Mouse (Mus musculus) MEL (cell line): ENCODE data around the gene Vangl1. TPM values are rescaled to one million over a fixed set of nuclear protein-coding genes. Genes with fewer than 3 reads are reported as not detected.

ENCODE experiments used
- DNase-seq: peaks from one replicate; pipeline ENCODE4 v3.0.0; 2011; ENCODE audit warnings: low read depth, low spot score
- H3K27ac ChIP-seq: 2 replicates; pipeline ENCODE4 v1.5.1; 2012; ENCODE audit warnings: low read depth, mild to moderate bottlenecking, control low read depth, low read length, moderate library complexity; ENCODE audit not compliant: control insufficient read depth
- H3K27me3 ChIP-seq, 2 experiments: fragments of 150-350 bp in 1 of 2; sonication (generic) in 1 of 2; 2 replicates each; pipeline ENCODE4 v1.6.1; 2012; ENCODE audit warnings: low read length in 2 of 2, mild to moderate bottlenecking in 2 of 2, improper control_type of control experiment in 1 of 2, moderate library complexity in 1 of 2; ENCODE audit not compliant: insufficient read depth in 2 of 2, control insufficient read depth in 1 of 2
- H3K36me3 ChIP-seq, 2 experiments: 2 replicates each; pipeline ENCODE4 v1.6.1; 2012 to 2014; ENCODE audit warnings: low read length in 2 of 2, improper control_type of control experiment in 1 of 2, inconsistent platforms in 1 of 2, mild to moderate bottlenecking in 1 of 2; ENCODE audit not compliant: insufficient read depth in 2 of 2, control insufficient read depth in 1 of 2
- H3K4me1 ChIP-seq, 2 experiments: fragments of 150-350 bp in 1 of 2; sonication (generic) in 1 of 2; 2 replicates each; pipeline ENCODE4 v1.6.1; 2012; ENCODE audit warnings: low read length in 2 of 2, improper control_type of control experiment in 1 of 2, mild to moderate bottlenecking in 1 of 2; ENCODE audit not compliant: insufficient read depth in 2 of 2, control insufficient read depth in 1 of 2
- H3K4me3 ChIP-seq, 2 experiments: fragments of 150-350 bp in 1 of 2; sonication (generic) in 1 of 2; 2 replicates each; pipeline ENCODE4 v1.5.1; 2012; ENCODE audit warnings: low read depth in 2 of 2, low read length in 2 of 2, mild to moderate bottlenecking in 2 of 2, moderate library complexity in 2 of 2, control low read depth in 1 of 2, improper control_type of control experiment in 1 of 2; ENCODE audit not compliant: control insufficient read depth in 1 of 2, insufficient read depth in 1 of 2
- H3K79me2 ChIP-seq: 2 replicates; pipeline ENCODE4 v1.6.1; 2012; ENCODE audit warnings: mild to moderate bottlenecking, low read length, moderate library complexity; ENCODE audit not compliant: control insufficient read depth, poor library complexity, insufficient read depth
- H3K9ac ChIP-seq: 2 replicates; pipeline ENCODE4 v1.6.1; 2012; ENCODE audit warnings: low read depth, mild to moderate bottlenecking, control low read depth, low read length, moderate library complexity; ENCODE audit not compliant: control insufficient read depth, poor library complexity, severe bottlenecking
- H3K9me3 ChIP-seq: fragments of 150-350 bp; sonication (generic); replicated peaks from 2 replicates; pipeline ENCODE4 v1.6.1; 2012; ENCODE audit warnings: mild to moderate bottlenecking, low read length, improper control_type of control experiment, moderate library complexity; ENCODE audit not compliant: insufficient read depth
- BHLHE40 ChIP-seq: IDR thresholded peaks from 2 replicates; pipeline ENCODE4 v1.6.1; 2012; ENCODE audit warnings: low read depth, mild to moderate bottlenecking, inconsistent platforms, low read length, improper control_type of control experiment, borderline replicate concordance
- CTCF ChIP-seq, 3 experiments: IDR thresholded peaks in 2 of 3; conservative IDR thresholded peaks in 1 of 3; 2 replicates each; pipeline ENCODE4 v1.5.1; 2011 to 2012; ENCODE audit warnings: low read length in 3 of 3, low read depth in 2 of 3, mild to moderate bottlenecking in 2 of 3, improper control_type of control experiment in 1 of 3, inconsistent platforms in 1 of 3, mixed read lengths in 1 of 3, moderate library complexity in 1 of 3; ENCODE audit not compliant: control insufficient read depth in 1 of 3, insufficient read depth in 1 of 3, poor library complexity in 1 of 3, severe bottlenecking in 1 of 3
- E2F4 ChIP-seq: IDR thresholded peaks from 2 replicates; pipeline ENCODE4 v1.6.1; 2011; ENCODE audit warnings: low read depth, low read length, improper control_type of control experiment, borderline replicate concordance
- ELF1 ChIP-seq: IDR thresholded peaks from 2 replicates; pipeline ENCODE4 v1.6.1; 2014; ENCODE audit warnings: low read depth, mild to moderate bottlenecking, inconsistent platforms, low read length, improper control_type of control experiment, moderate library complexity
- GATA1 ChIP-seq: IDR thresholded peaks from 2 replicates; pipeline ENCODE4 v1.6.1; 2011; ENCODE audit warnings: low read depth, low read length, improper control_type of control experiment
- KAT2A ChIP-seq: conservative IDR thresholded peaks from 2 replicates; pipeline ENCODE4 v1.6.1; 2012; ENCODE audit warnings: low read depth, low read length, improper control_type of control experiment, inconsistent platforms
- MAX ChIP-seq: IDR thresholded peaks from 2 replicates; pipeline ENCODE4 v1.6.1; 2011; ENCODE audit warnings: low read length, improper control_type of control experiment
- MAZ ChIP-seq: IDR thresholded peaks from 2 replicates; pipeline ENCODE4 v1.6.1; 2012; ENCODE audit warnings: low read depth, mild to moderate bottlenecking, inconsistent platforms, low read length, improper control_type of control experiment
- MEF2A ChIP-seq: IDR thresholded peaks from 2 replicates; pipeline ENCODE4 v1.6.1; 2014; ENCODE audit warnings: low read depth, mild to moderate bottlenecking, inconsistent platforms, low read length, improper control_type of control experiment; ENCODE audit not compliant: poor library complexity, insufficient replicate concordance, severe bottlenecking; ENCODE audit errors: extremely low read depth
- MXI1 ChIP-seq: IDR thresholded peaks from 2 replicates; pipeline ENCODE4 v1.6.1; 2011; ENCODE audit warnings: mild to moderate bottlenecking, low read depth, low read length, improper control_type of control experiment
- MYC ChIP-seq: IDR thresholded peaks from 2 replicates; pipeline ENCODE4 v1.6.1; 2011; ENCODE audit warnings: low read depth, mild to moderate bottlenecking, low read length, improper control_type of control experiment, moderate library complexity
- POLR2A ChIP-seq, 2 experiments: IDR thresholded peaks; 2 replicates each; pipeline ENCODE4 v1.6.1; 2011 to 2012; ENCODE audit warnings: low read length in 2 of 2, mild to moderate bottlenecking in 2 of 2, control low read depth in 1 of 2, improper control_type of control experiment in 1 of 2, low read depth in 1 of 2, moderate library complexity in 1 of 2; ENCODE audit not compliant: control insufficient read depth in 1 of 2, insufficient read depth in 1 of 2, poor library complexity in 1 of 2
- POLR2AphosphoS5 ChIP-seq: IDR thresholded peaks from 2 replicates; pipeline ENCODE4 v1.6.1; 2012; ENCODE audit warnings: low read depth, borderline replicate concordance, mild to moderate bottlenecking, inconsistent platforms, low read length, moderate library complexity, mixed read lengths
- SIN3A ChIP-seq: IDR thresholded peaks from 2 replicates; pipeline ENCODE4 v1.6.1; 2012; ENCODE audit warnings: low read length, improper control_type of control experiment, inconsistent platforms
- SMC3 ChIP-seq: IDR thresholded peaks from 2 replicates; pipeline ENCODE4 v1.6.1; 2011; ENCODE audit warnings: low read depth, low read length, improper control_type of control experiment
- TAL1 ChIP-seq: IDR thresholded peaks from 2 replicates; pipeline ENCODE4 v1.6.1; 2012; ENCODE audit warnings: mild to moderate bottlenecking, inconsistent platforms, low read length, moderate library complexity, mixed read lengths
- UBTF ChIP-seq: IDR thresholded peaks from 2 replicates; pipeline ENCODE4 v1.6.1; 2012; ENCODE audit warnings: low read depth, mild to moderate bottlenecking, inconsistent platforms, low read length, improper control_type of control experiment, moderate library complexity, borderline replicate concordance; ENCODE audit not compliant: insufficient read depth
- USF1 ChIP-seq: IDR thresholded peaks from 2 replicates; pipeline ENCODE4 v1.6.1; 2014; ENCODE audit warnings: low read depth, mild to moderate bottlenecking, inconsistent platforms, low read length, improper control_type of control experiment, moderate library complexity
- ZC3H11A ChIP-seq: IDR thresholded peaks from 2 replicates; pipeline ENCODE4 v1.6.1; 2012; ENCODE audit warnings: low read depth, mild to moderate bottlenecking, inconsistent platforms, low read length, improper control_type of control experiment
- ZKSCAN1 ChIP-seq: IDR thresholded peaks from 2 replicates; pipeline ENCODE4 v1.6.1; 2012; ENCODE audit warnings: low read depth, mild to moderate bottlenecking, inconsistent platforms, low read length, improper control_type of control experiment, moderate library complexity
- ZMIZ1 ChIP-seq: IDR thresholded peaks from 2 replicates; pipeline ENCODE4 v1.6.1; 2012; ENCODE audit warnings: low read depth, mild to moderate bottlenecking, inconsistent platforms, low read length, improper control_type of control experiment, moderate library complexity
- ZNF384 ChIP-seq: IDR thresholded peaks from 2 replicates; pipeline ENCODE4 v1.6.1; 2012; ENCODE audit warnings: low read depth, mild to moderate bottlenecking, inconsistent platforms, low read length, improper control_type of control experiment
- polyA plus RNA-seq, 2 experiments: library from polyadenylated mRNA; stranded (reverse) in 1 of 2; unstranded in 1 of 2; fragments of >175 nt in 1 of 2; fragments of >200 nt in 1 of 2; gene quantifications; 2 replicates each; pipeline versions ENCODE4 v1.2.1 to v1.2.4; 2012; ENCODE audit warnings: low replicate concordance in 2 of 2, low read depth in 1 of 2; ENCODE audit not compliant: insufficient read length in 2 of 2, insufficient read depth in 1 of 2, missing spikeins in 1 of 2
- total RNA-seq: library from RNA; depleted of rRNA; stranded (reverse); fragments of 300-350 nt; gene quantifications from 2 replicates; pipeline ENCODE4 v1.2.3, GENCODE M21; 2012

Vangl1 gene
- total and polyA plus RNA-seq, 3 experiments, result 6.5 to 15.1 TPM; not detected in 1

GRCm38 (mm10) chr3:102156737-102157136 lies 47.8 kb downstream of the Vangl1 start:
- TF ChIP-seq MEF2A (no peak), CTCF (IDR thresholded peaks at IDR 0.05 in 2 of 3, conservative IDR thresholded peaks at IDR 0.05 in 1 of 3; ENCODE audit: control insufficient read depth in 1 of 3, insufficient read depth in 1 of 3, low read depth in 2 of 3, low read length in 3 of 3, poor library complexity in 1 of 3, severe bottlenecking in 1 of 3) (no peak), USF1 (no peak), UBTF (no peak), ZKSCAN1 (no peak), TAL1 (no peak), MAZ (no peak), GATA1 (no peak), ZMIZ1 (no peak), ELF1 (no peak), POLR2AphosphoS5 (no peak), MYC (no peak), ZNF384 (no peak), SMC3 (no peak), POLR2A (IDR thresholded peaks at IDR 0.05; ENCODE audit: control insufficient read depth in 1 of 2, insufficient read depth in 1 of 2, low read depth in 1 of 2, low read length in 2 of 2, poor library complexity in 1 of 2) (no peak), BHLHE40 (no peak), MXI1 (no peak), MAX (no peak), KAT2A (no peak), SIN3A (no peak)
- H3K27me3 ChIP-seq, result no peaks in the 10 kb centered on the region
- no peak overlapping the region for H3K27ac ChIP-seq
- no peaks in the 10 kb centered on the region for H3K9me3 ChIP-seq
- peaks cover 0 to 7% of the 10 kb centered on the region in 2 experiments; a peak in 2 of 4 replicates for H3K36me3 ChIP-seq
- H3K9ac ChIP-seq, result no peak overlapping the region
- DNase-seq, result no peak
- H3K4me1 ChIP-seq, result peaks cover 3 to 8% of the 10 kb centered on the region in 2 experiments; a peak in 3 of 4 replicates
- H3K4me3 ChIP-seq, result no peak overlapping the region
- no peaks in the 10 kb centered on the region for H3K79me2 ChIP-seq

- Histone ChIP-seq H3K27me3 (no peaks in the 10 kb centered on the region), H3K9me3 (no peaks in the 10 kb centered on the region), H3K4me3 (no peak overlapping the region), H3K27ac (no peak overlapping the region), H3K79me2 (no peaks in the 10 kb centered on the region), H3K4me1 (peaks cover 0 to 2% of the 10 kb centered on the region in 2 experiments; a peak in 1 of 4 replicates), H3K9ac (no peak overlapping the region), H3K36me3 (no peaks in the 10 kb centered on the region)
- TF ChIP-seq ELF1 (no peak), ZC3H11A (no peak), E2F4 (no peak)
- DNase-seq, result no peak
Observed at GRCm38 (mm10) chr3:102154107-102154506, 50.4 kb downstream of the Vangl1 start.
